Mouse (Mus musculus): ENCODE measurements around the gene Brip1. TPM values are rescaled to one million over a fixed set of nuclear protein-coding genes. Genes with fewer than 3 reads are reported as not detected.

The Brip1 gene
- total RNA-seq, 2 experiments from 2014 or later: 0.89 to 1.1 TPM

GRCm38 (mm10) chr11:86028034-86028433, 173.0 kb downstream of the Brip1 start:
- no peak for DNase-seq (ENCODE audit: low spot score in 2 of 2)

- DNase-seq (ENCODE audit: low spot score in 2 of 2): no peak
Observed at GRCm38 (mm10) chr11:86026556-86027194, 174.3 kb downstream of the Brip1 start.

GRCm38 (mm10) chr11:86022439-86022838, 178.6 kb downstream of the Brip1 start:
- no peak for DNase-seq (ENCODE audit: low spot score in 2 of 2)

- no peak for DNase-seq (ENCODE audit: low spot score in 2 of 2)
Observed at GRCm38 (mm10) chr11:86020033-86020432, 181.0 kb downstream of the Brip1 start.

- no peak for DNase-seq (ENCODE audit: low spot score in 2 of 2)
Observed at GRCm38 (mm10) chr11:86016242-86016641, 184.8 kb downstream of the Brip1 start.

- no peak for DNase-seq (ENCODE audit: low spot score in 2 of 2)
Observed at GRCm38 (mm10) chr11:86013087-86013486, 187.9 kb downstream of the Brip1 start.

- no peak for DNase-seq (ENCODE audit: low spot score in 2 of 2)
Observed at GRCm38 (mm10) chr11:86010458-86010857, 190.5 kb downstream of the Brip1 start.

- DNase-seq (ENCODE audit: low spot score in 2 of 2): no peak
Observed at GRCm38 (mm10) chr11:86008211-86008905, 192.6 kb downstream of the Brip1 start.

Other genes with a start within 250 kb of the Brip1 start
- gene Ints2, start 56.4 kb upstream of the Brip1 start, total RNA-seq (2021): 10 to 100 TPM; 21.9 to 25.9 TPM
- gene Med13, start 156.4 kb upstream of the Brip1 start, total RNA-seq (2021): 10 to 100 TPM; 55.5 to 60.9 TPM